Mouse (Mus musculus) B cell, adult 67 days (primary cell): ENCODE measurements around the gene Csnk1g2. TPM values are rescaled to one million over a fixed set of nuclear protein-coding genes. Genes with fewer than 3 reads are reported as not detected.

Experiments used
- total RNA-seq, 2 experiments: library from RNA; stranded (reverse); gene quantifications; 4 replicates each; pipeline ENCODE4 v1.2.4; 2023

Gene Csnk1g2
- 100 to 1,000 TPM; 203 to 222 TPM for total RNA-seq

DNA sequence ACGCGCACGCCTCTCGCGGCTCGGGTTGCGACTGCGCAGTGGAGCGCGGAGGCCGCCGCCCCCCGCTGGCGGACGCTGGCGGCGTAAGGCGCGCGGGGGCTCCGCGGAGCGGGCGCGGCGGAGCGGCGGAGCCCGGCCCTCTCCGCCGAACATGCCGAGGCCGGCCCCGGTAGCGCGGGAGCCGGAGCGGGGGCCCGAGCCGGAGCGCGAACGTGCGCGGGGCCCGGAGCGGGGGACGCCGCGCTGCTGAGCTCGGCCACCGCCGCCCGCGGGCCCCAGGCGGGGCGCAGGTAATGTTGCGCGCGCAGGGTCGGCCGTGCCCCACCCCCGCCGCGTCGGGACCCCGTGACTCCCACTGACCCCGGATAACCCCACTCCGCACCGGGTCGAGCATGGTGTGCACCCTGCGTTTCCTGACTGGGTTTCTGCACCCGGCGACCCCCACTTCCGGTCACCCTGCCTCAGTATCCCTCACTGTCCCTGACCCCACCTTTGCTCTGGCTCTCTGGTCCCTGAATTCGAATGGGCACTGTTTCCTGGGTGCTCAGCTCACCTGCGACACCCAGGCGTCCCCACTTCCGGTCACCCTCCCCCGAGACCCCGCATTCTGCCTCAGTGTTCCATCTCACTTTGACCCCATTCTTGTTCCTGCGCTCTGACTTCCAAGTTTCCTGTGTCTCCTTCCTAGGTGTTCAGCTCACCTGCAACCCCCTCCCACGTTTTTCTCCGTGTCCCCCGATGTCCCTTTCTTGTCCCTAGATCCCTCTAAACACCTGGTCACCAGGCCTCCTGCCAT, at the start of gene Csnk1g2:
TSS of gene Csnk1g2 (plus strand) at position 178 of the 796 bp plus-strand sequence.

DNA sequence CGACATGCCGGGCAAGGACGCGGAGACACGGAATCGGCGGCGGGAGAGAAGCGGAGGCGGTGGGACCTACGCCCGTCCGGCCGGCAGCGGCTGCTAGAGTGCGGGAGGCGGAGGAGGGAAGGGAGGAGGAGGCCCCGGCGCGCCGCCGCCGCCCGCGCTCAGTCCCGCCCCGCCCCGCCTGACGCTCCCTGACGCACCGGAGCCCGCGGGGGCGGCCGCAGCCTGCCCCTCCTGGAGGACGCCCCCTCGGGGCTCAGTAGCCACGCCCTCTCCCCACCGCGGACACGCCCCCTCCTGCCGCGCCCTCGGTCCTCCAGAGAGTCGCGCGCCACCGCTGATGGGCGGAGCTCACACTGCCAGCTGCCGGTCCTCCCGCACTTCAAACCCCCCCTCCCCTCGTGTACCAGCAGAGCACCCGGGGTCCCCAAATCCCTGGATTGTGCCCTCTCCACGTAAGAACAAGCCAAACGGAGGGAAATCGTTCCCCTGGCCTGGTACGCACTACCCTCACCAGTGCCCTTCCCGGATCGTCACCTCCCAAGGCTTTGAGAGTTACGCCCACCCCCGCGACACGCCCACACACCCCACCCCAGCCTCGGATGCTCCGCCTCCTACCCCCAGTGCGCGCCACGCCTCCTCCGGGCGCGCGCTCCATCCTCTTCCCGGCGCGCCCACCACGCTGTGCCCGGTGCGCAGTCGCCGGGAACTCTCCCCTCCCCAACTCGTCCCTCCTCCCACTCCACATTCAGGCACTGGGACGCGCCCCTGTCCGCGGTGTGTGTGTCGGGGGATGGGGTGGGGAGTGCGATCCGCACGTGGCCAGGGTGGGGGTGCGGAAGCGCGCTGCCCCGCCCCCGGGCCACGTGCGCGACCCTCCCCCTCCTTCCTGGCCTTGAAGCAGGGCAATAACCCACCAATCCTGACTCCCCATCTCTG, 45.2 kb upstream of the Csnk1g2 start, which contains the start of gene Klf16:
TSS of gene Klf16 (minus strand) at position 127 of the 936 bp plus-strand sequence.

DNA sequence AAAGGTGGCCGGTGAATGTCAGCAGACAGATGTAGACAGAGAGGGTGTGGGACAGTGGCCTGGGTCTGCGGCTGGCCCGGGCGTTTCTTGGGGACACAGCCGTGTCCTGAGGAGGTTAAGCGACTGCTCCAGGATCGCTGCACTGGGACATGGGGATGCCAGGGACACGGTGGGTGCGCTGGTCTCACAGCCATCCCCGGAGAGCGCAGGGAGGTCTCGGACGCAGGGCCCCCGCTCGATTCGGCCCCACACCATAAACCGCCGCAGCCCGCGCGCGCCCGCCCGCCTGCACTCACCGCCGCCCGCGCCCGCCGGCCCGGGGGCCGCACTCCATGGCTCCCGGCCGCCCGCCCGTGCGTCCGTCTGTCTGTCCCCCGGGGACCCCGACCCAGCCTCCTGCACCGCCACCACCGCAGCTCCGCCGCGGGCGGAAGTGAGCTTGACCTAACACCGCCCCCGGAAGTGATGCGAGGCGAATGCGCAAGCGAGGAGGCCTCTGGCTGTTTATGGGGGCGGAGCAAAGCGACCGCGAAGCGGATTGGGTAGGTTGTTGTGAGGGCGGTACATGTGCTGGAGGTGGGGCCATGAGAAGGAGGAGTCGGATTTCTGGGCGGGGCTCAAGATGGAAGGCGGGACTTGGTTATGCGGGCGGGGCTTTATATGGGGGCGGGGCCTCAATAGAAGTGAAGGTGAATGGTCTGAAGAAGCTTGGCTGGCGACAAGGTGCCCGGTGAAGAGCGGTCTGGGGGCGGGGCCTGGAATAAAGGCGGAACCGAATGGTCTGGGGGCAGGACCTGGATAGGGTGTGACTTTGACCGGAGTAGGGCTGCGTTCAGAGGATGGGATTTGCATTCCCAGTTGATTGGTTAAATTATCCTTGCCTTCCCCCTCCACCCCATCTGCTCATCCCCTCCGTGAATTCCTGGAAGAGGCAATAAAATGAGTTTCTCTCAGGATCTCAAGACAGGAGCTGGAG, 32.5 kb upstream of the Csnk1g2 start, which contains the start of gene Abhd17a:
TSS of gene Abhd17a (minus strand) at position 463 of the 976 bp plus-strand sequence.

DNA sequence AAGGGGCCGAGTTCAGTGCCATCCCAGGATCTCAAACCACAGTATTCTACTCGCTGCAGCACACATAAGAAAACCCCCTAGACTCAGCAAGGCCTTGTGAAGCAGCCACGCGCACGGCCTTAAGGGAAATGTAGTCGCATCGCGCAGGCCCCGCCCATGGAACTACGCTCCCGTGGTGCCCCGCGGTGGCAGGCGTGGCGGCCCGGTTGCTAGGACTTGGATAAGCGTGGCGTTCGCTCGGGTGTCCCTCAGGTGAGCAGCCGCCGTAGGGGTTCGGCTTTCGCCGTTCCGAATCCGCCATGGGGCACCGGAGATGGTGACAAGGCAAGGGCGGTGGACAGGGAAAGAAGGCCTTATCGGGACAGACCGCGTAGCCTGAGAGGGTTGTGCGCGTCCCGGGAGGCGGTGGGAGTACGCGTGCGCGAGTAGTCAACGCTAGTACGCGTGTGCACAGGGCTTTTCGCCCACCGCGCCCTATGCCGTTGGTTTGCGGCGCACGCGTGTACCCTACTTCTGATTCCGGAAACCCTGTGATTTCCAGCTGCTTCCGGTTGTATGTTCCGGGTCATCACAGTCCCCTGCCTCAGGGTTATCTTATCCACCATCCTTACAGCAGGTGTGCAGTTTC, 19.8 kb upstream of the Csnk1g2 start, which contains the start of the genes Scamp4 and Adat3:
TSS of gene Scamp4 (plus strand) at position 175 of the 628 bp plus-strand sequence.
TSS of gene Adat3 (plus strand) at position 183 of the 628 bp plus-strand sequence.

DNA sequence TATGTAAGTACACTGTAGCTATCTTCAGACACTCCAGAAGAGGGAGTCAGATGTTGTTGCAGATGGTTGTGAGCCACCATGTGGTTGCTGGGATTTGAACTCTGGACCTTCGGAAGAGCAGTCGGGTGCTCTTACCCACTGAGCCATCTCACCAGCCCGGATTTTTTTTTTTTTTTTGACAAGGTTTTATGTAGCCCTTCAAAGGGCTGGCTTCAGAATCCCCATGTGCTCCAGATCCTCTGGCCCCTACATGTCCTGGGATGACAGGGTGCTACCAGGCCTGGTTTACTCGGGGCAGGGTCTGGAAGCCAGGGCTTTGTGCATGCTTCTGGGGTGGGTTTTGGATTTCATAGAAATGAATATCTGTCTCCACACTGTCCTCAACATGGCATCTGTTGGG, 16.9 kb upstream of the Csnk1g2 start, which contains the start of gene Gm49322:
TSS of gene Gm49322 (plus strand) at position 301 of the 400 bp plus-strand sequence.

DNA sequence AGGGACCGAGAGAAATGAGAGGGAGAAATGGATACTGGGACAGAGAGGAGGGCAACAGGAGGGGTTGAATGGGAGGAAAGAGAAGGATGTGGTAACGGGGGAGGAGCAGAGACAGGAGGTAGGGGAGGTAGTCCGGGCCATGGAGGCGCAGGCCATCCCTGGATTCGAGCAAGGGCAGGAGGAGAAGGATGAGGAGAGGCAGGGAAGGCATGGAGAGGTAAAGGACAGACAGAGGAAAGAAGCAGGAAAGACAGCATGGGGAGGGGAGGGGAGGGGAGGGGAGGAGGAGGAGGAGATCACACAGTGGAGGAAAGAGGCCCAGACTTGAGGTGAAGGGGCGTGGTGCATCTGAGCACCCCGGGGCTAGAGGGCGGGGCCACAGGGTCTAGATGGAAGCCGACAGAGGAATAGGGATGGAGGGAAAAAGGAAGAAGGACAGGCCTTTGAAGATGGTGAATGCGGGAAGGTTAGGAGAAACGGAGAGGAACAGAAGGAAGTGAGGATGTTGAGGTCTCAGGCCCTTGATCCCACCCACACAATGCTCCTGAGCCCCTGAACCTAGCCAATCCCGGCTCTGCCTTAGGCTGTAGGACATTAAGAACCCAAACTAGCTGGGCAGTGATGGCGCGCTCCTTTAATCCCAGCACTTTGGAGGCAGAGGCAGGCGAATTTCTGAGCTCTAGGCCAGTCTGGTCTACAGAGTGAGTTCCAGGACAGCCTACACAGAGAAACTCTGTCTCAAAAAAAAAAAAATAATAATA, 34.4 kb downstream of the Csnk1g2 start, which contains the start of gene Btbd2:
TSS of gene Btbd2 (minus strand) at position 209 of the 761 bp plus-strand sequence.

DNA sequence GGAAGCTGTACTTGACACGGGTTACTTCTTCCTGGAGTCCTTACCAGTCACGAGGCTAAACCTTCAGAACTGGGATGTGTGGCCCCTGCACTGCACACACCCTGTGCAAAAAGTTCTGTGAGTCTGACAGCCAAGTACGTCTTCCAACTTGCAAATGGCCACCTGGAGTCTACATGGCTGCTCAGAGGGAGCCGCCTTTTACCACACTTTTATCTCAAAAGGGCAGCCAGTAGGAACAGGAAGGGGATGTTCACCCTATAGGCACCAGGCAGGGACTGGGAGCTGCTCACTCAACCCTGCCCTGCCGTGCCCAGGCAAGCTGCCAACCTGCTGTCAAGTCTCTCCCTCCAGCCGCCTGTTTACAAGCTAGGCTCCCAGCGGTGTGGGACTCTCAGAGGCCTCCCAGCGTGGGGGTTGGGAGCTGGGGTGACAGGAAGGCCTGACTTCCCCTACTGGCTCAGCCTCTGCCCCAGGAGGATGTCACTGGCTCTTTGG, 55.4 kb downstream of the Csnk1g2 start, which contains the start of gene Mknk2:
TSS of gene Mknk2 (minus strand) at position 171 of the 495 bp plus-strand sequence.

Other genes with a start within 250 kb of the Csnk1g2 start
- gene Mex3d, start 235.2 kb upstream of the Csnk1g2 start, total RNA-seq: 1 to 10 TPM; 8.4 to 9.4 TPM
- gene Mbd3, start 223.3 kb upstream of the Csnk1g2 start, total RNA-seq: 100 to 1,000 TPM in 1 of 2 experiments, 10 to 100 TPM in 1; 99.8 to 108 TPM
- 10 to 100 TPM; 69.0 to 71.6 TPM for gene Uqcr11, start 216.0 kb upstream of the Csnk1g2 start, total RNA-seq
- 100 to 1,000 TPM; 202 to 212 TPM for gene Tcf3, start 189.2 kb upstream of the Csnk1g2 start, total RNA-seq
- not detected for gene Onecut3, start 128.0 kb upstream of the Csnk1g2 start, total RNA-seq
- not detected for gene Atp8b3, start 83.7 kb upstream of the Csnk1g2 start, total RNA-seq
- 100 to 1,000 TPM; 117 to 120 TPM for gene Rexo1, start 61.3 kb upstream of the Csnk1g2 start, total RNA-seq
- 10 to 100 TPM; 32.4 to 32.5 TPM for gene Klf16, start 45.5 kb upstream of the Csnk1g2 start, total RNA-seq
- gene Abhd17a, start 32.5 kb upstream of the Csnk1g2 start, total RNA-seq: 100 to 1,000 TPM; 111 to 117 TPM
- gene Scamp4, start 20.0 kb upstream of the Csnk1g2 start, total RNA-seq: 10 to 100 TPM; 54.1 to 64.9 TPM
- gene Adat3, start 20.0 kb upstream of the Csnk1g2 start, total RNA-seq: 10 to 100 TPM in 1 of 2 experiments, 1 to 10 TPM in 1; 6.4 to 13.3 TPM
- 10 to 100 TPM in 1 of 2 experiments, 1 to 10 TPM in 1; 9.1 to 10.4 TPM for gene Gm49322, start 16.8 kb upstream of the Csnk1g2 start, total RNA-seq
- gene Btbd2, start 34.2 kb downstream of the Csnk1g2 start, total RNA-seq: 10 to 100 TPM; 32.1 to 40.9 TPM
- 100 to 1,000 TPM; 441 to 463 TPM for gene Mknk2, start 55.3 kb downstream of the Csnk1g2 start, total RNA-seq
- gene Mob3a, start 79.1 kb downstream of the Csnk1g2 start, total RNA-seq: 100 to 1,000 TPM; 123 to 146 TPM
- gene Izumo4, start 79.3 kb downstream of the Csnk1g2 start, total RNA-seq: 10 to 100 TPM; 45.0 to 50.1 TPM
- gene Ap3d1, start 119.4 kb downstream of the Csnk1g2 start, total RNA-seq: 100 to 1,000 TPM; 148 to 163 TPM
- gene Dot1l, start 132.4 kb downstream of the Csnk1g2 start, total RNA-seq: 10 to 100 TPM; 68.5 to 68.9 TPM
- gene Sf3a2, start 175.4 kb downstream of the Csnk1g2 start, total RNA-seq: 10 to 100 TPM; 69.1 to 83.5 TPM
- gene Plekhj1, start 175.8 kb downstream of the Csnk1g2 start, total RNA-seq: 100 to 1,000 TPM; 151 to 152 TPM
- gene Amh, start 182.4 kb downstream of the Csnk1g2 start, total RNA-seq: 1 to 10 TPM; 1.2 to 2.7 TPM
- not detected for gene Jsrp1, start 190.7 kb downstream of the Csnk1g2 start, total RNA-seq
- 100 to 1,000 TPM; 496 to 510 TPM for gene Oaz1, start 203.8 kb downstream of the Csnk1g2 start, total RNA-seq
- gene Lingo3, start 221.2 kb downstream of the Csnk1g2 start, total RNA-seq: not detected
- 10 to 100 TPM; 31.9 to 37.1 TPM for gene Lsm7, start 232.4 kb downstream of the Csnk1g2 start, total RNA-seq
- 10 to 100 TPM; 33.2 to 34.7 TPM for gene Sppl2b, start 232.4 kb downstream of the Csnk1g2 start, total RNA-seq
- gene Tmprss9, start 249.0 kb downstream of the Csnk1g2 start, total RNA-seq: not detected